Mouse (Mus musculus) G1E (cell line): ENCODE data around the gene Tsga10.

Experiments
- CTCF ChIP-seq: IDR thresholded peaks from 2 replicates; pipeline ENCODE4 v1.5.1; 2012; ENCODE audit warnings: low read depth, low read length, inconsistent platforms, mixed read lengths
- GATA1 ChIP-seq: IDR thresholded peaks from 2 replicates; pipeline ENCODE4 v1.6.1; 2012; ENCODE audit warnings: borderline replicate concordance, low read length, inconsistent platforms, mixed read lengths
- GATA2 ChIP-seq: IDR thresholded peaks from 2 replicates; pipeline ENCODE4 v1.6.1; 2012; ENCODE audit warnings: low read depth, low read length, inconsistent platforms, borderline replicate concordance

- no peak for TF ChIP-seq CTCF
- TF ChIP-seq GATA1, result no peak
- TF ChIP-seq GATA2, result no peak
These were observed 19.4 kb downstream of the Tsga10 start for GRCm38 (mm10) chr1:37846878-37847277.
